Mouse (Mus musculus) NIH3T3 (cell line): Measurements from ENCODE around the gene Timm13.
A peak's percentile ranks its signal among the peaks of the same experiment; 100 is the strongest.

Source experiments
- DNase-seq: peaks from one replicate; pipeline ENCODE4 v3.0.0-alpha.2; 2012; ENCODE audit warnings: low read depth

The Timm13 gene

GRCm38 (mm10) chr10:80900318-80901247, at the start of gene Timm13:
Gene Timm13, minus strand, starts transcription at chr10:80900969.
- peak; percentile 100 for DNase-seq

- DNase-seq = no peak
These were observed 49.5 kb upstream of the Timm13 start for GRCm38 (mm10) chr10:80950314-80950713.

- DNase-seq = no peak
These were observed 48.3 kb upstream of the Timm13 start for GRCm38 (mm10) chr10:80949081-80949480.

GRCm38 (mm10) chr10:80948570-80948969, 47.8 kb upstream of the Timm13 start:
- peak; percentile 70 for DNase-seq

GRCm38 (mm10) chr10:80947802-80948201, 47.0 kb upstream of the Timm13 start:
- DNase-seq = peak; percentile 58

- no peak for DNase-seq
These were observed 46.1 kb upstream of the Timm13 start for GRCm38 (mm10) chr10:80946684-80947437.

GRCm38 (mm10) chr10:80944231-80944630, 43.5 kb upstream of the Timm13 start:
- DNase-seq = no peak

GRCm38 (mm10) chr10:80943701-80944100, 42.9 kb upstream of the Timm13 start:
- DNase-seq = peak; percentile 72

- DNase-seq = no peak
These were observed 42.1 kb upstream of the Timm13 start for GRCm38 (mm10) chr10:80942919-80943318.

- no peak for DNase-seq
These were observed 40.2 kb upstream of the Timm13 start for GRCm38 (mm10) chr10:80940988-80941347.

- DNase-seq = peak; percentile 87
These were observed 39.7 kb upstream of the Timm13 start for GRCm38 (mm10) chr10:80940320-80940987.

- peak; percentile 88 for DNase-seq
These were observed 38.9 kb upstream of the Timm13 start for GRCm38 (mm10) chr10:80939671-80940070.

- peak; percentile 61 for DNase-seq
These were observed 38.2 kb upstream of the Timm13 start for GRCm38 (mm10) chr10:80938831-80939550.

GRCm38 (mm10) chr10:80937646-80938045, 36.9 kb upstream of the Timm13 start:
- peak; percentile 41 for DNase-seq

- no peak for DNase-seq
These were observed 36.0 kb upstream of the Timm13 start for GRCm38 (mm10) chr10:80936810-80937164.

GRCm38 (mm10) chr10:80936135-80936809, 35.5 kb upstream of the Timm13 start:
- DNase-seq = peak; percentile 94

GRCm38 (mm10) chr10:80935698-80936097, 34.9 kb upstream of the Timm13 start:
- DNase-seq = no peak

GRCm38 (mm10) chr10:80935241-80935640, 34.5 kb upstream of the Timm13 start:
- DNase-seq = peak; percentile 90

- DNase-seq = no peak
These were observed 33.6 kb upstream of the Timm13 start for GRCm38 (mm10) chr10:80934136-80934985.

GRCm38 (mm10) chr10:80933421-80933979, 32.7 kb upstream of the Timm13 start:
- DNase-seq = peak; percentile 74
